Mouse (Mus musculus) kidney, embryonic 14.5 days (tissue): ENCODE data around the gene Gpr3. TPM values are rescaled to one million over a fixed set of nuclear protein-coding genes. Genes with fewer than 3 reads are reported as not detected.

Experiments
- ATAC-seq: fragments of 200-750 bp; cut with Nextera tagmentation; 2 replicates; pipeline ENCODE4 v1.8.0; 2017; ENCODE audit warnings: moderate number of reproducible peaks, mild to moderate bottlenecking, moderate TSS enrichment, moderate library complexity; ENCODE audit not compliant: low FRiP score, low TSS enrichment
- H3K27ac ChIP-seq: fragments of 300-500 bp; sonication (generic); 2 replicates; pipeline ENCODE4 v1.5.1; 2014; ENCODE audit warnings: low read depth, mild to moderate bottlenecking, low read length, moderate library complexity, mixed read lengths
- H3K27me3 ChIP-seq: fragments of 300-500 bp; sonication (generic); 2 replicates; pipeline ENCODE4 v1.6.1; 2014; ENCODE audit warnings: mild to moderate bottlenecking, low read length; ENCODE audit not compliant: control insufficient read depth, insufficient read depth
- H3K36me3 ChIP-seq: fragments of 300-500 bp; sonication (generic); 2 replicates; pipeline ENCODE4 v1.6.1; 2014; ENCODE audit warnings: low read length, mixed read lengths; ENCODE audit not compliant: control insufficient read depth, insufficient read depth
- H3K4me1 ChIP-seq: fragments of 300-500 bp; sonication (generic); 2 replicates; pipeline ENCODE4 v1.6.1; 2014; ENCODE audit warnings: low read length, mixed read lengths; ENCODE audit not compliant: control insufficient read depth, insufficient read depth
- H3K4me2 ChIP-seq: fragments of 300-500 bp; sonication (generic); replicated peaks from 2 replicates; pipeline ENCODE4 v1.6.1; 2014; ENCODE audit warnings: low read depth, mild to moderate bottlenecking, low read length
- H3K4me3 ChIP-seq: fragments of 300-500 bp; sonication (generic); 2 replicates; pipeline ENCODE4 v1.5.1; 2014; ENCODE audit warnings: mild to moderate bottlenecking, low read length
- H3K9ac ChIP-seq: fragments of 300-500 bp; sonication (generic); 2 replicates; pipeline ENCODE4 v1.6.1; 2014; ENCODE audit warnings: low read depth, mild to moderate bottlenecking, low read length, moderate library complexity
- H3K9me3 ChIP-seq: fragments of 300-500 bp; sonication (generic); 2 replicates; pipeline ENCODE4 v1.6.1; 2016; ENCODE audit warnings: low read length; ENCODE audit not compliant: control insufficient read depth
- WGBS: fragments of 180-500 bp; shearing (Covaris S2); extraction: QIAGEN DNeasy Blood & Tissue Kit; methylation state at CpG from one replicate; pipeline ENCODE4 v1.1.7; 2014; 5-methylcytosine and 5-hydroxymethylcytosine counted together
- polyA plus RNA-seq: library from polyadenylated mRNA; unstranded; fragments of >200 nt; fragmentation: Nextera tagmentation; extraction: Ambion mirVana; gene quantifications from 2 replicates; pipeline ENCODE4 v1.2.1, GENCODE M21; 2014

Gene Gpr3
- 0.53 TPM in 1 of 2 replicates, not detected in the other for polyA plus RNA-seq

DNA sequence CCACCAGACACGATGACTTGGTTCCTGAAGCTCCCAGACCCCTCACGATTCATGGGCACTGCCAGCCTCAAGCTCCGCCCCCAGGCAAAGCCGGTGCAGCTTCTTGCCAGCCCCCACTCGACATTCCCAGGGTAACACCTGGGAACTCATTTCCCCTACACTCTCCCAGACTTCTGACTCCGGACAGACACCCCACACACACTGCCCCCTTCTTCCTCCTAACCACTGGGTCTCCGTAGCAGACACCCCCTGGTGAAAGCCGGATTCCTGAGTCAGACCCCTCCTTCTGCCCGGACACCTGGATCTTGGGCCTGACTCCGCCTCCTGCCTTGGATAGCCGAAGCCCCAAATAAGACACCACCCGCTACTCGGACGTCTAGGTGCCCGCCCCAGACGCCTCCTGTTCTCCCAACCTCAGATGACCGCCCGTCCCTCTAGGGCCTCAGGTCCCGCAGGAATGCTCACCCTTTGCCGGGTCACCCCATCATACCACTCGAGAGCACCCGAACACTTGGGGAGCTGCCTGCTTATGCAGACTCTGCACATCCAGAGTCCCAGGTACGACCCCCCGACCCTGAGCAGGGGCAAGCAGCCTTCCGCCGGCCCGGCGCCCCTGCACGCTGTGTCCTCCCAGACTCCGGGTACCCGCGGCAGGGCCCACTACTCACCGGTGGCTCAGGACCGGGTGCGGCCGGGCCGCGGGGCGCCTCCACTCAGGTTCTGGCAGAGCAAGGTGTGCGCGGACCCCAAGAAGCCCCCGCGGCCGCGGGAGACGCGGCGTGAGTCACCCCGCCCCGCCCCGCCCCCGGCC is at the start of gene Gpr3, which contains the start of gene Cd164l2:
Gene Gpr3 (minus strand): TSS at position 786 of the 811 bp plus-strand sequence.
Gene Cd164l2 (plus strand): TSS at position 381 of the 811 bp plus-strand sequence.
- no peak within 1 kb of the TSS for H3K27ac ChIP-seq
- peak; percentile 56 for ATAC-seq
- 1% methylated on average over 50 of the region's 52 CpGs for WGBS

DNA sequence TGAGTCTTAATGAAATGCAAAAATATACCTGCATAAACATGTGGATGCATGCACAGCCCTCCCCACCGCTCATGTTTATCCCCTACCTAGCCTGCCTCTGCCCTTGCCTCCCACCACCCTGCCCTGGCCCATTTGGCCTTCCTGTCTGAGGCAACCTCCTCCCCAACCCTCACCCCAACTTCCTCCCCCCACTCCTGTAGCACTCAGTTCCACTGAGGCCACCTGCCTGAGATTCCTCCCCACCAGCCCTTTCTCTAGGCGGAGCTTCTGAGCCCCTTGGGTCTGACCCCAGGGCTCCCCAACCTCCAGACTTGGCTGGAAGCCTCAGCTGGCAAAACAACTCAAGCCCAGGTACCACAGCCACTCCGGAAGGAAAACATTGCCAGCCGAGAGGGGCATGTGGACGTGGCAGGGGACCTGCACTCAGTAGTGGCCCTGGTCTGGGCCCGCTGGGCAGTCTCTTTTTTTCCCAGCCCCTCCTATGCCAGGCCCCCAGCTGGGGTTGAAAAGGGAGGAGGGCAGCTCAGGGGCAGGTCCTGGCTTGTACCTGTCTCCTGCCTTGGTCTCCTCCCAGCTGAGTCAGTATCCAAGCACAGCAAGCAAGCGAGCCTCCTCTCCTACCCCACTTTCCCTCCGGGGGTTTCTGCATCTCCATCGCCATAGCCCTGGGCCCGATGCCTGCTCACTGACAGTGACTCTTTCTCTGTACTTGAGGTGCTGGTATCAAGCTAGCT is 49.5 kb upstream of the Gpr3 start:
- Histone ChIP-seq H3K27ac (no peak overlapping the region), H3K4me2 (no peak overlapping the region), H3K4me3 (no peak overlapping the region), H3K27me3 (peaks cover 4% of the 10 kb centered on the region; the same call in 1 of the 2 replicates), H3K36me3 (peaks cover 26% of the 10 kb centered on the region), H3K9ac (0 out of 2 replicates have a peak overlapping the region, but pooled peaks have one; percentile 23), H3K9me3 (no peaks in the 10 kb centered on the region), H3K4me1 (no peaks in the 10 kb centered on the region)
- 50% methylated on average over 10 of the region's 10 CpGs for WGBS
- ATAC-seq, result no peak

More for the DNA sequence above, at the start of gene Gpr3, which contains the start of gene Cd164l2:
- peaks cover 13% of the 10 kb centered on the region for H3K4me1 ChIP-seq
- peaks cover 20% of the 10 kb centered on the region; the same call in 1 of the 2 replicates for H3K27me3 ChIP-seq
- peak within 1 kb of the TSS; percentile 98 for H3K4me2 ChIP-seq
- no peaks in the 10 kb centered on the region for H3K36me3 ChIP-seq
- H3K9ac ChIP-seq, result peak within 1 kb of the TSS; percentile 54
- no peaks in the 10 kb centered on the region for H3K9me3 ChIP-seq
- peak within 1 kb of the TSS; percentile 73 for H3K4me3 ChIP-seq

DNA sequence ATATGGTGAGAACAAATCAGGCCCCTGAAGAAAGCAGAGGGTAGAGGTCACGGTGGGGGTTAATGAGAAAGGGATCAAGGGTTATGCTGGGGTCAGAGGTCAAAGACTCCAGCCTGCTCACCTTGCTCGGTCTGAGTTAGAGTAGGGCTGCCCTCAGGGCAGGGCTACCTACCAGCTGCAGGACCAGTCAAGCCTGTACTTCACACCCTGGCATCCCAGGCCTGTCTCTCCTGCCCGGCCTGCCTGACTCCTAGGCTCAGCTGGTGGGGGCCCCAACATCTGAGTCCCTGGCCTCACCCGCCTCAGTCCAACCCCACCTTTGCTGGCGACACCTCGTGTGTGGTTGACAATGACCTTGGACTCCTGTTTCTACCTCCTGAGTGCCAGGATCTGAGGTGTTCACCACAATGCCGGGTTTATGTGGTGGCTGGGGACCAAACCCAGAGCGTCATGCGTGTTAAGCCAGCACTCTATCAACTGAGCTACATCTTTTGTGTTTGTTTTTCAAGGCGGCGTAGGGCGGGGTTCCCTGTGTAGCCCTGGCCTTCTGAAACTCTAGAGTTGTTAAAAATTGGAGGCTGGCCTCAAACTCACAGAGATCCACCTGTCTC is 45.6 kb upstream of the Gpr3 start:
- no peak overlapping the region for H3K4me3 ChIP-seq
- no peak overlapping the region for H3K4me2 ChIP-seq
- WGBS, result 79% methylated on average over 12 of the region's 12 CpGs
- H3K27ac ChIP-seq, result no peak overlapping the region
- H3K36me3 ChIP-seq, result no peaks in the 10 kb centered on the region
- no peaks in the 10 kb centered on the region for H3K9me3 ChIP-seq
- ATAC-seq, result no peak
- peaks cover 17% of the 10 kb centered on the region; the same call in 1 of the 2 replicates for H3K27me3 ChIP-seq
- no peak overlapping the region for H3K9ac ChIP-seq
- no peaks in the 10 kb centered on the region for H3K4me1 ChIP-seq

DNA sequence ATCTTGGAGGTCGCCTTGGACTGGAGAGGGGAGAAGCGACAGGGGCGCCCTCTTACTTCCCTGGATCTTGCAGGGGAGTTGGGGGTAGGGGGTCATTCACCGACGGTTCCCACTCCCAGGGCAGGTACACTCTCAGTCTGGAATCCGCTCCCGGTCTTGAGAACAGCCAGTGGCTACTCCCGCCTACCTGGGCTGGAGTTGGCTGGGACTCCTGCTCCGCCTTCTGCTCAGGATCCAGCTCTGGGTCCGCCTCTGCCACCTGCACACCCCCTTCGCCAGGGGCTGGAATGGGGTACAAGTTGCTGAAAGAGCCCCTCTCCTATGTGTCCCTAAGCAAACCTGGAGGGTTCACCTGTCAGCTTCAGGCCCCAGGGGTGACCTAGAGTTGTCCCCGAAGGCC is 44.9 kb upstream of the Gpr3 start:
- no peaks in the 10 kb centered on the region for H3K4me1 ChIP-seq
- H3K9me3 ChIP-seq, result no peaks in the 10 kb centered on the region
- H3K4me2 ChIP-seq, result peak overlapping the region; percentile 25; the same call in 1 of the 2 replicates
- H3K4me3 ChIP-seq, result peak overlapping the region; percentile 13; the same call in 1 of the 2 replicates
- ATAC-seq, result no peak
- peaks cover 17% of the 10 kb centered on the region; the same call in 1 of the 2 replicates for H3K27me3 ChIP-seq
- H3K9ac ChIP-seq, result peak overlapping the region; percentile 23; the same call in 1 of the 2 replicates
- H3K36me3 ChIP-seq, result no peaks in the 10 kb centered on the region
- H3K27ac ChIP-seq, result no peak overlapping the region
- 26% methylated on average over 12 of the region's 12 CpGs for WGBS

DNA sequence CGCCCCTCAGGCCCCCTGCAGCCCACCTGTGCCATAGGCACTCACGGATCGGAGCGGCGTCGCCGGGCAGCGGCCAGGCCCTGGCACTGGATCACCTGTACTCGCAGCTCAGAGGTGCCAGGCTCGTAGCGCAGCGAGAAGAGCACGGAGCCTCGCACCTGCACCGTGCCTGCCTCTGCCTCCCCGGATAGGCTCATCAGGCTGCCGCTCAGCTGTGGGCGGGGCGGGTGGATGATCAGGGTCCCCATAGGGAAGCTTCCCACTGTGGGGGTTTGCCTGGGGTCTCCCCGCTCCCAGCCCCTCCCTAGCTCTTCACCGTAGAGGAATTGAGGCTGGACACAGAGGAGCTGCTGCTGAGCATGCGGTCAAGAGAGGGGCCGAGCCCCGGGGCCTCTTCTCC is 44.5 kb upstream of the Gpr3 start:
- no peaks in the 10 kb centered on the region for H3K4me1 ChIP-seq
- peak overlapping the region; percentile 25; the same call in 1 of the 2 replicates for H3K4me2 ChIP-seq
- peak overlapping the region; percentile 13; the same call in 1 of the 2 replicates for H3K4me3 ChIP-seq
- ATAC-seq, result no peak
- H3K9ac ChIP-seq, result peak overlapping the region; percentile 23; the same call in 1 of the 2 replicates
- no peak overlapping the region for H3K27ac ChIP-seq
- WGBS, result 19% methylated on average over 22 of the region's 24 CpGs
- peaks cover 21% of the 10 kb centered on the region for H3K27me3 ChIP-seq
- H3K9me3 ChIP-seq, result no peaks in the 10 kb centered on the region
- H3K36me3 ChIP-seq, result no peaks in the 10 kb centered on the region

DNA sequence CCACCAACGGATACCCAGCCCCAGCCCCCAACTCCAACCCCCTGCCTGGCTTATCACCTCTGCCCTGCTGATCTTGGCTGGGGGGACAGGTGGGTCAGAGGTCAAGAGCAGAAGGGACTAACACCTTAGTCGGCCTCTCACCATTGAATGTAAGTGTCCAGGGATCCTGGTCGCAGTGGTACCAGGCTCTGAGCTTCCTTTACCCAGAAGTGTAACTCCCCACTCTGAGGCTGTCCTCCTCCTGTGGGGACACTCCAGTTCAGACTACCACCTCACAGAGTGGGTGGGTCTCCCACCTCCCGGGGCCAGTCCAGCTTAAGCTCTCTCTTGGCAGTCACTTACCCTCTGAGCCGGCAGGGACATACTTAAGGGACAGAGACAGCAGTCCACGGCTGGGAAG is 43.1 kb upstream of the Gpr3 start:
- peak overlapping the region; percentile 18; the same call in 1 of the 2 replicates for H3K9ac ChIP-seq
- 79% methylated on average over 6 of the region's 6 CpGs for WGBS
- H3K4me3 ChIP-seq, result no peak overlapping the region
- ATAC-seq, result no peak
- H3K4me1 ChIP-seq, result peaks cover 8% of the 10 kb centered on the region
- H3K9me3 ChIP-seq, result no peaks in the 10 kb centered on the region
- no peak overlapping the region for H3K27ac ChIP-seq
- H3K36me3 ChIP-seq, result no peaks in the 10 kb centered on the region
- H3K27me3 ChIP-seq, result peaks cover 36% of the 10 kb centered on the region
- no peak overlapping the region for H3K4me2 ChIP-seq

- H3K27ac ChIP-seq, result no peak overlapping the region
- no peaks in the 10 kb centered on the region for H3K36me3 ChIP-seq
- no peak overlapping the region for H3K4me3 ChIP-seq
- no peaks in the 10 kb centered on the region for H3K9me3 ChIP-seq
- 30% methylated on average over 12 of the region's 12 CpGs for WGBS
- peaks cover 44% of the 10 kb centered on the region for H3K27me3 ChIP-seq
- H3K4me2 ChIP-seq, result no peak overlapping the region
- no peak overlapping the region for H3K9ac ChIP-seq
- ATAC-seq, result peak; percentile 29; the same call in 1 of the 2 replicates
- peaks cover 16% of the 10 kb centered on the region for H3K4me1 ChIP-seq
Observed at GRCm38 (mm10) chr4:133253412-133253811, 41.1 kb upstream of the Gpr3 start.

GRCm38 (mm10) chr4:133252089-133252488 is 39.8 kb upstream of the Gpr3 start:
- 41% methylated on average over 4 of the region's 4 CpGs for WGBS

More at GRCm38 (mm10) chr4:133252089-133252488, 39.8 kb upstream of the Gpr3 start:
- Histone ChIP-seq H3K9ac (no peak overlapping the region), H3K4me2 (no peak overlapping the region), H3K4me1 (peaks cover 19% of the 10 kb centered on the region), H3K36me3 (no peaks in the 10 kb centered on the region), H3K27ac (no peak overlapping the region), H3K27me3 (peaks cover 56% of the 10 kb centered on the region), H3K9me3 (no peaks in the 10 kb centered on the region), H3K4me3 (no peak overlapping the region)
- ATAC-seq, result no peak
